Mouse (Mus musculus) cerebellum, adult 2 months (tissue): ENCODE measurements around the gene Dbndd2.

Source experiments
- CTCF ChIP-seq: fragments of 200-500 bp; IDR thresholded peaks from 2 replicates; pipeline ENCODE4 v1.5.1; 2011; ENCODE audit warnings: low read depth, mild to moderate bottlenecking, control low read depth, low read length, moderate library complexity, borderline replicate concordance; ENCODE audit not compliant: insufficient read depth
- POLR2A ChIP-seq: fragments of 200-500 bp; IDR thresholded peaks from 2 replicates; pipeline ENCODE4 v1.6.1; 2011; ENCODE audit warnings: low read length, control low read depth, borderline replicate concordance; ENCODE audit not compliant: insufficient read depth

- TF ChIP-seq POLR2A (no peak), CTCF (no peak)
Observed at GRCm38 (mm10) chr2:164439001-164439421, 46.9 kb upstream of the Dbndd2 start.
